Mouse (Mus musculus) megakaryocyte progenitor cell, adult 5-6 weeks (primary cell): ENCODE results near the gene Zswim8. TPM values are rescaled to one million over a fixed set of nuclear protein-coding genes. Genes with fewer than 3 reads are reported as not detected.

Experiments used
- ATAC-seq: replicated peaks from 2 replicates; pipeline ENCODE4 v1.8.0; 2016; ENCODE audit warnings: mild to moderate bottlenecking, moderate TSS enrichment, inconsistent platforms; ENCODE audit not compliant: poor library complexity
- total RNA-seq, 2 experiments: library from RNA; stranded (forward) in 1 of 2; stranded (reverse) in 1 of 2; fragments of 157-497, 149-512 nt in 1 of 2; fragments of 200-1000 nt in 1 of 2; gene quantifications; 2 replicates each; pipeline versions ENCODE4 v1.2.3 to v1.2.4; 2015 to 2017

The Zswim8 gene
- total RNA-seq (2015) (19.5 and 23.4 TPM in 2 replicates), total RNA-seq (2017) (19.1 and 23.5 TPM in 2 replicates)

- ATAC-seq: peak; percentile 71
These were observed at the start of gene Zswim8 for GRCm38 (mm10) chr14:20707201-20708190. TSS of gene Zswim8 (plus strand) at chr14:20707552.

GRCm38 (mm10) chr14:20658326-20658725, 49.0 kb upstream of the Zswim8 start:
- peak; percentile 41; the same call in 1 of the 2 replicates for ATAC-seq

GRCm38 (mm10) chr14:20658902-20659301, 48.5 kb upstream of the Zswim8 start:
- ATAC-seq: no peak

DNA sequence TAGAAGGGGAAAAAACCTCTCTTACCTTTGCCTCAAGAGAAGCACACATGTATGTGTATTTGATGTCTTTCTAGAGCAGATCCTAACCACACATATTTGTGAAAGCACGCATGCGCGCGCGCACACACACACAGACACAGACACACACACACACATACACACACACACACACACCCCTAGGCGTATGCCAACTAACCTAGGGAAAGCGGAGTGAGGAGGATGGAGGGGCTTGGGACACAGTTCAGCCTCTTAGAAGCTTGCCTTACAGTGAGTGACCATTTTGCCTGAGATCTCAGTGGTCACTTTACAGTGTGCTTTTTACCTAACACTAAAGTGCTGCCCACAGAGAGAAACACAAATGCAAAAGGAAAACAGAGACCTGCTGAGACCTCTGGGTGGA, 47.7 kb upstream of the Zswim8 start:
- no peak for ATAC-seq

GRCm38 (mm10) chr14:20660827-20661660, 46.3 kb upstream of the Zswim8 start:
- peak; percentile 98 for ATAC-seq

GRCm38 (mm10) chr14:20661661-20662331, 45.6 kb upstream of the Zswim8 start:
- ATAC-seq: no peak

DNA sequence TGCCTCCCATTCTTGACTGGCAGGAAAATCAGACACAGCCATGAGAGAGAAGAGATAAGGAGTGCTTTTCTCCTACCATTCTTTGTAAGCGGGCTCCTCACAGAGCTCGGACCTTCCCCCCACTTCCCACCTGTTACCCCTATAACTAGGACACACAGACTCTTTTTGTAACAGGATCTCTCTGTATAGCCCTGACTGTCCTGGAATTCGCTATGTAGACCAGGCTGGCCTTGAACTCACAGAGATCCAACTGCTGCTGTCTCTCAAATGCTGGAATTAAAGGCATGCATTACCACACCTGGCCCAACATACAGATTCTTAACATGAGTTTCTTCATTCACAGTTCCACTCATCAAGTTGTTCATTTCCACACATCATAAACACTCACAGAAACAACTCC, 44.6 kb upstream of the Zswim8 start:
- no peak for ATAC-seq

GRCm38 (mm10) chr14:20663601-20664000, 43.8 kb upstream of the Zswim8 start:
- ATAC-seq: no peak

DNA sequence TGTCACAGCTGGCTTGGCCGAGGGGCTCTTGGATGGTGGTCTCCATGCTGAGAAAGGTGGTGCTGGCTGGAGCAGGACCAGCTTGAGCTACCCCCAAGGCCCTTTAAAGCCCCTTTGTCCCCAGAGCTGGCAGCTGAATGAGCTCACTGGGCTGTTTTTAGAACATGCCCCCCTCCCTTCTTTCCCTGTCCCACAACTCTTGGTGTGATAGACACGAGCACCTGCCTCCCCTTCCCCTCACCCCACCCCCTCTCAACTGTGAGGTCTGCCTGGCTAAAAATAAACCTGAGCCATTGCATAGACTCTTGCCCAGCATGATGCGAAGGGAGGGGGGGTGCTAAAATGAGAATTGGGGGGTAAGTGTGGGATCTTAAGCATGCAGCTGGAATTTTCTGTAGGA, 42.9 kb upstream of the Zswim8 start:
- no peak for ATAC-seq

- ATAC-seq: no peak
These were observed 39.9 kb upstream of the Zswim8 start for GRCm38 (mm10) chr14:20667469-20667868.

DNA sequence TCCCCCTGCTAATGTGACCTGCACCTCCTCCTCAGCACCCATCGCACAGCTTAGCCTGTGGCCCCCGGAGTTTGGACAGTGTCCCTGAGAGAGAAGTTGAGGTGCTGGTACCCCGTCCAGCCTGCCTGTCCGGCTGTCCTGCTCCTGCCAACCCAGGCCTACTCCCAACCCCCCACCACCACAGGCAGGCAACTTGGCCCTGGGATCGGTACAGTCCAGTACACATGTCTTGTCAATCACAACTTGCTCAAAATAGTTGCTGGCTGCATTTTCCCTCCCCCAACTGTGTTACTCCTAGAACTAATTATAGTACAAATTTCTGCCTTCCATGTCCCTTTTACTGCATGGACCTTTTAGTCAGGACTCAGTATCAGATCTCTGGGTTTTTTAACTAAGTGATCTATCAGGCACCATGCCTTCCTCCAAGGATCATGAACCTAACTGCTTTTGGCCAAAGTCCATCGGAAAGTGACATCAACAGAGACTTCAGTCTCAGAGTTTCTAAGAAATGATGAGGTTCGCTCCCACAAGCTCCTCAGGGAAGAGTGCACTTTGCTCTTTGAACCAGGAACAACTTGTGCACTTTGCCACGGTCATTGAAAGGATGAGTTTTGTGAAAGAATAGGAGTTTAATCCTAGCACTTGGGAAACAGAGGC, 39.1 kb upstream of the Zswim8 start, which contains the start of gene Synpo2l:
TSS of gene Synpo2l (minus strand) at position 201 of the 657 bp plus-strand sequence.
- ATAC-seq: no peak

GRCm38 (mm10) chr14:20672990-20673389, 34.4 kb upstream of the Zswim8 start:
- peak; percentile 27; the same call in 1 of the 2 replicates for ATAC-seq

GRCm38 (mm10) chr14:20673735-20674063, 33.7 kb upstream of the Zswim8 start:
- ATAC-seq: peak; percentile 52

GRCm38 (mm10) chr14:20674064-20674833, 33.1 kb upstream of the Zswim8 start, which contains the start of gene Sec24c:
TSS of gene Sec24c (plus strand) at chr14:20674308.
- peak; percentile 93 for ATAC-seq

DNA sequence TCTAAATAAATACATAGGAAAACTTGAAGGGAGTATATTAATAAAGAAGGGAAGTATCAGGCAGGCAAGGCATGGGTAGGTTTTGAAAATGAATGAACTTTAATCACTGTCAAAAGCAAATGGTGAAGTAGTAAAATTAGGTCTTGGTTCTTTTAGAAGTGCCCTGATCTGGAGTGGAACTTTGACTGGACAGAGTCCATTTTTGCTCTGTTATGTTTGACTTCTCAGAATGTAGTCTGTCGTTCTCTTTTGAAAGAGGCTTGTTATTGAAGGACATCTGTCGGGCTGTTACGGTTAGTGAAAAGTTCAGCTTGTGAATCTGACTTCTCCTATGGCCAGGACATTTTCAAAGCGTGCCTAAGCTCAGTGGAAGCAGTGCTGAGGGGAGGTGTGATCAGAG, 29.4 kb upstream of the Zswim8 start:
- ATAC-seq: no peak

DNA sequence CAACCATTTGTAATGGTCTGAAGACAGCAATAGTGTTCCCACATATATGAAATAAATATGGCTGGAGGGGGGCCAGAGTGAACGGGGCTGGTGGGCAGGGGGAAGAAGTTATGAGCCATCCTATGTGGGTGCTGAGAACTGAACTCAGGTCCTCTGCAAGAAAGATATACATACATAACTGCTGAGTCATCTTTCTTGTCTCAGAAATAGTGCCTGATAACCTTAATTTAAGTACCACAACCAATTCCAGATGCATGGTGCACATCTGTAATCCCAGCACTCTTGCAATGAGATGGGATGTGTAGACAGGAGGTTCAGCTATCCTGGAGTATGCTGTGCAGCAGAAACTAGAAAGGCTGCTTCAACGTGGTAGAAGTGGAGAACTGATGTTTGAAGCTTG, 25.6 kb upstream of the Zswim8 start:
- no peak for ATAC-seq

- peak; percentile 78 for ATAC-seq
These were observed 24.9 kb upstream of the Zswim8 start for GRCm38 (mm10) chr14:20682498-20682897.

GRCm38 (mm10) chr14:20686576-20686975, 20.8 kb upstream of the Zswim8 start:
- no peak for ATAC-seq

GRCm38 (mm10) chr14:20689009-20689408, 18.3 kb upstream of the Zswim8 start:
- ATAC-seq: no peak

- ATAC-seq: no peak
These were observed 15.6 kb upstream of the Zswim8 start for GRCm38 (mm10) chr14:20691772-20692171.
